Mouse (Mus musculus) spleen, postnatal 10 days (tissue): ENCODE results near the gene AI597479.
"Not testable (repeated sequence)": the region's sequence is repeated elsewhere in the genome, so short reads cannot be mapped to it uniquely, and the experiment has no call there.

ENCODE experiments used
- DNase-seq, 2 experiments: peaks; one replicate each; pipeline ENCODE4 v3.0.0; 2021 to 2022; ENCODE audit warnings: low spot score in 2 of 2

The AI597479 gene

GRCm38 (mm10) chr1:43124726-43125125, 26.2 kb downstream of the AI597479 start:
- DNase-seq, result no peak

GRCm38 (mm10) chr1:43127196-43127595, 28.7 kb downstream of the AI597479 start:
- no peak for DNase-seq

- no peak for DNase-seq
Measured at GRCm38 (mm10) chr1:43127820-43128610, 29.5 kb downstream of the AI597479 start.

GRCm38 (mm10) chr1:43130219-43130981, 31.9 kb downstream of the AI597479 start:
- no peak for DNase-seq

- DNase-seq, result no peak
Measured at GRCm38 (mm10) chr1:43131591-43131990, 33.1 kb downstream of the AI597479 start.

- not testable (repeated sequence) for DNase-seq
Measured at GRCm38 (mm10) chr1:43136488-43137029, 38.0 kb downstream of the AI597479 start.

- DNase-seq, result no peak
Measured at GRCm38 (mm10) chr1:43137334-43137733, 38.8 kb downstream of the AI597479 start.

GRCm38 (mm10) chr1:43138268-43138812, 39.8 kb downstream of the AI597479 start:
- DNase-seq, result no peak

- DNase-seq, result peak; percentile 74 to 85
Measured at GRCm38 (mm10) chr1:43139587-43140266, 41.2 kb downstream of the AI597479 start.

GRCm38 (mm10) chr1:43141555-43141961, 43.0 kb downstream of the AI597479 start:
- DNase-seq, result no peak

- DNase-seq, result no peak
Measured at GRCm38 (mm10) chr1:43142849-43143248, 44.3 kb downstream of the AI597479 start.

- peak in 1 of 2 experiments; percentile 20 for DNase-seq
Measured at GRCm38 (mm10) chr1:43143284-43143683, 44.8 kb downstream of the AI597479 start.

GRCm38 (mm10) chr1:43143791-43144190, 45.3 kb downstream of the AI597479 start:
- DNase-seq, result no peak

- DNase-seq, result no peak
Measured at GRCm38 (mm10) chr1:43144338-43144906, 45.9 kb downstream of the AI597479 start.

GRCm38 (mm10) chr1:43145388-43145787, 46.9 kb downstream of the AI597479 start:
- no peak for DNase-seq

GRCm38 (mm10) chr1:43147474-43147873, 49.0 kb downstream of the AI597479 start:
- no peak for DNase-seq

GRCm38 (mm10) chr1:43150225-43150624, 51.7 kb downstream of the AI597479 start:
- no peak for DNase-seq

- no peak for DNase-seq
Measured at GRCm38 (mm10) chr1:43152626-43153025, 54.1 kb downstream of the AI597479 start.

GRCm38 (mm10) chr1:43153538-43153937, 55.0 kb downstream of the AI597479 start:
- no peak for DNase-seq

GRCm38 (mm10) chr1:43154491-43154890, 56.0 kb downstream of the AI597479 start:
- no peak for DNase-seq

- no peak for DNase-seq
Measured at GRCm38 (mm10) chr1:43157907-43158306, 59.4 kb downstream of the AI597479 start.
